Mouse (Mus musculus): ENCODE data around the gene Hoxa2.

The Hoxa2 gene

GRCm38 (mm10) chr6:52180213-52180710, 15.6 kb upstream of the Hoxa2 start:
- DNase-seq (ENCODE audit: low read depth, low spot score) = no peak

GRCm38 (mm10) chr6:52179690-52180089, 15.1 kb upstream of the Hoxa2 start:
- no peak for DNase-seq (ENCODE audit: low read depth, low spot score)

GRCm38 (mm10) chr6:52178918-52179665, 14.5 kb upstream of the Hoxa2 start:
- DNase-seq (ENCODE audit: low read depth, low spot score) = no peak

- no peak for DNase-seq (ENCODE audit: low read depth, low spot score)
These were observed 13.2 kb upstream of the Hoxa2 start for GRCm38 (mm10) chr6:52177806-52178205.

- DNase-seq (ENCODE audit: low read depth, low spot score) = no peak
These were observed 12.6 kb upstream of the Hoxa2 start, which contains the start of gene 5730596B20Rik for GRCm38 (mm10) chr6:52177061-52177735. Gene 5730596B20Rik (plus strand): TSS chr6:52177498.

GRCm38 (mm10) chr6:52176391-52176790, 11.8 kb upstream of the Hoxa2 start:
- no peak for DNase-seq (ENCODE audit: low read depth, low spot score)

DNA sequence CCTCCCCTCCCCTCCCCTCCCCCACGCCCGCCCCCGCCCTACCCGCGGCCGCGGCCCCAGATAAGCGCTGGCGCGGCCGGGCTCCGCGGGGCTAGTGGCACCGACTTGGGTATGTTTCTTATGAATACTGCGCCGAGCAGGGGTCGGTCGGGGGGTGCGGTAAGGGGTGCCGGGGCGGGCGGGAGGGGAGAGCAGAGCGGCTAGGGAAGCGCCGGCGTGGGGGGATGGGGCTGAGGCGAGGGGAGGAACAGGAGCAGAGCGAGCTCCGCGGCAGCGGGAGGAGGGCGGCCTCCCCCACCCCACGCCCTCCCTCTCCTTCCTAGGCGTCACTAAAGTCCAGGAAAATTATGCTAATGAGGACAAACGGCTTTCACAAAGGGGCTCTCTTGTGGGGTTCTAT, 11.2 kb upstream of the Hoxa2 start:
- no peak for DNase-seq (ENCODE audit: low read depth, low spot score)

- DNase-seq (ENCODE audit: low read depth, low spot score) = no peak
These were observed 10.5 kb upstream of the Hoxa2 start for GRCm38 (mm10) chr6:52174968-52175751.

GRCm38 (mm10) chr6:52173648-52174047, 9.0 kb upstream of the Hoxa2 start:
- no peak for DNase-seq (ENCODE audit: low read depth, low spot score)

DNA sequence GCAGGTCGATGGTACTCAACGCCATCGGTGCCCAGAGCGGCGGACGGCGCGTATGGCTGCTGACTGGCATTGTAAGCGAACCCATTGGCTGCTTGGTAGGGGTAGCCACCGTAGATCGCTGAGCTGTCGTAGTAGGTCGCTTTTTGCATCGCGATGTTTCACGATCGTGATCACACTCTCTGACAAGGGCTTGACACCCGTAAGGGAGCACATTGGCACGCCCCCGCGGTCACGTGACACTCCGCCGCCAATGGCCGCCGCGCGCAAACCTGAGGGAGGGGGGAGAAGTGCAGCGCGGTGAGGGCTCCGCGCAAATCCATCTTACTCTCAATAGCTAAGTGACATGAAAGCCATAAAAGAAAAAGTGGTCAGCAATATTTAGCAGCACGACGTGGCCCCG, 7.9 kb upstream of the Hoxa2 start:
- DNase-seq (ENCODE audit: low read depth, low spot score) = no peak

DNA sequence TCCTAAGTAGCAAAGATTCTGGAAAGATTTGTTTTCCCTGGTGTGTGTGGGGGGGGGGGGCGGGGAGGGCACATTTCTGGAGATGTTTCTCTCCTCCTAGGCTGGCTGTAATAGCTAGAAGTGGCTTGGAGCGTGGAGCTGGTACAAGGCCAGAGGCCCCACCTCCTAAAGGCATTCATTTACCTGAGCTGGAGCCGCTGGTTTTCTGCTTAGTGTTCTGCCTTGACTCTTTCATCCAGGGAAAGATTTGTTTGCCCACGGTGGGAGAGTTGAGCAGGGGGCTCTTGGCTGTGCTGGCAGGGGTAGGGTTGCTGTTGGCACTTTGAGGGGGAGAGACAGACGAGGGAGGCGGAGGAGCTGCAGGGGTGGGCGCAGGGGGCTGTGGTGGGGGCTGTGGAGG, 7.3 kb upstream of the Hoxa2 start:
- no peak for DNase-seq (ENCODE audit: low read depth, low spot score)

GRCm38 (mm10) chr6:52171331-52171730, 6.7 kb upstream of the Hoxa2 start:
- no peak for DNase-seq (ENCODE audit: low read depth, low spot score)

DNA sequence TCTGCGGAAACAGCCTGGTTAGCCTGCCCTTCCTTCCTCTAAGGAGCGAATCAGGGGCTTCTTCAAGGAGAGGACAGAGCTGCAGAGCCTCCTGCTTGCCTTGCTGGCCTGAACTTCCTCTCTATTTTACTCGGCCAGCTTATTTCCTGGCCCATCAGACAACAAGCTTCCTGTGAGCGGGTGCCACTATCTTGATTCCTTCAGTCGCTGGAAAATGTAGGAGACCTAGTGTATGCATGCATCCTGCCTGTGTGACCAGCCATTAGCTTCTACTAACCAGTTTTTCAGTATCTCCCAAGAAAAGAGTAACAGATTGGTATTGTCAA, 6.2 kb upstream of the Hoxa2 start:
- no peak for DNase-seq (ENCODE audit: low read depth, low spot score)

GRCm38 (mm10) chr6:52170166-52170897, 5.7 kb upstream of the Hoxa2 start:
- DNase-seq (ENCODE audit: low read depth, low spot score) = no peak

- no peak for DNase-seq (ENCODE audit: low read depth, low spot score)
These were observed 5.0 kb upstream of the Hoxa2 start for GRCm38 (mm10) chr6:52169499-52170165.

DNA sequence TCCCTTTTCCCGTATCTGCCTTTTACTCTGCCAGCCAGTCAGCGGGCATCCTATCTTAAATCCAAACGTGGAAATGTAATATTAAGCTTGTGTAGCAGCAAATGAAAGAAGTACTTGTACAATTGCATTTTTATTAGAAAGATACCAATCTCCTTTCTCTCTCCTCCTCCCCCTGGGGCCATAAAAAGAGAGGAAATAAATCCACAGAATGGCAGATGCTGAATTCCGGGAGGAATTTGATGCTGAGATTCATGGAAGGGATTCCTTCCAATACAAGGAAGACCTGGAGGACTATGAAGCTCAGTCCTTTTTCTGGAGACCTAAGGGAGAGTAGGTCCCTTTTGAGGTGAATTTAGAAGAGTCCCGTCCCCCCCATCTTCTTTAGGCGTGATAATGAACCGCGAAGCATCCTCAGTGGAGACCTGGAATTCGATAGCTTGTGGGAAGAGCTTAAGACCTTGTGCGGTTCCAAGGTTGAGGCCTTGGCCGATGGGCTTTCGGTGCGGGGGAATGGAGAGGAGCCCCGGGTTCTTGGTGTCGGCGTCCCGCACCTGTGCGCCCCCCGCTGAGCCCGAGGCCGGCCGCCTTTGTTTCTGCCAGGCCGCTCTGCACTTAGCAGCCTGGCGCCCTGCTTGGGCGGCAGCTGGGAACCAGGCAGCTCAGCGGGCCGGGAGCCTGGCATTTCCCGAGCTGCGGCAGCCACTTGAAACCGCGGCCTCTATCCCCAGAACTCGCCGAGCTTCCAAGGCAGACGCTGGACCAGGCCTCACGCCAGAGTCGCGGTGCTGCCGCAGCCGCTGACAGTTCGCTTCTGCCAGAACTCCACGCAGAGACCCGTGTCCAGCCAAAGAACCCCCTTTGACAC, 3.8 kb upstream of the Hoxa2 start:
- no peak for DNase-seq (ENCODE audit: low read depth, low spot score)

DNA sequence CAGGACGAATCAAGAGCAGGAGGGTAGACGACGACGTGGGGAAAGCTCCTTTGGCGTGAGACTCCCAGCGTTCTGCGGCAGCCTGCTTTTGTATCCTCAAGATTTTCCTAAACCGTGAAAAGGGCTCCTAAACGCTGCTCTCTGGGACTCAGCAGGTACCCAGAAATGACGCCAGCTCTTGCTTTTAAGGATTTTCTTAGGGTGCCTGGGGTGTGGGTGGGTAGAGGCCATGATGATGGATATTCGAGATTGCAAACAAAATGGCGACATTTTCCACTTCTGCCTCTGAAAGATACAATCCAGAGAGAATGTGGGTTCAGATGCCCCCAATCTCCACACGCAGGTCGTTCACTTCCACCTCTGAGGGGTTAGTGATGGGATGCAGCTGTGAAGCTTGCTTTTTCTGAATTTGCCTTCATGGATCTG, 3.1 kb upstream of the Hoxa2 start:
- DNase-seq (ENCODE audit: low read depth, low spot score) = no peak

DNA sequence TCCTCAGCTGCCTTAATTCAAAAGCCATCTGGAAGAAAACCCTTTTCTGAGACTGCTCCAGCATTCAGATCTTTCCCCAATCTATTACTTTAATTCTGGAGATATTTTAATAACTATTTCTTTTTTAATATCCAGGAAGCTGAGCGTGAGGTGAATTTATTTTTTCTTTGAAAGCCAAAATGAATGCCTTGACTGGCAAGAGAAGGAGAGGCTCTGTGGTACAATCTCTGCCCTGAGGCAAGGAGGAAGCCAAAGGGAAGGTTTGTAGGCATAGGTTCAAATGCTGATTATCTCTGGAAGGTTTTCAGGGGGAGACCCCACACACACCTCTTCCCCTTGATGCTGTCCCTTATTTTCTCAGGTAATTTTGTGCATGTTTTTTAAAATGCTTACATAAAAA, 2.5 kb upstream of the Hoxa2 start:
- DNase-seq (ENCODE audit: low read depth, low spot score) = no peak

DNA sequence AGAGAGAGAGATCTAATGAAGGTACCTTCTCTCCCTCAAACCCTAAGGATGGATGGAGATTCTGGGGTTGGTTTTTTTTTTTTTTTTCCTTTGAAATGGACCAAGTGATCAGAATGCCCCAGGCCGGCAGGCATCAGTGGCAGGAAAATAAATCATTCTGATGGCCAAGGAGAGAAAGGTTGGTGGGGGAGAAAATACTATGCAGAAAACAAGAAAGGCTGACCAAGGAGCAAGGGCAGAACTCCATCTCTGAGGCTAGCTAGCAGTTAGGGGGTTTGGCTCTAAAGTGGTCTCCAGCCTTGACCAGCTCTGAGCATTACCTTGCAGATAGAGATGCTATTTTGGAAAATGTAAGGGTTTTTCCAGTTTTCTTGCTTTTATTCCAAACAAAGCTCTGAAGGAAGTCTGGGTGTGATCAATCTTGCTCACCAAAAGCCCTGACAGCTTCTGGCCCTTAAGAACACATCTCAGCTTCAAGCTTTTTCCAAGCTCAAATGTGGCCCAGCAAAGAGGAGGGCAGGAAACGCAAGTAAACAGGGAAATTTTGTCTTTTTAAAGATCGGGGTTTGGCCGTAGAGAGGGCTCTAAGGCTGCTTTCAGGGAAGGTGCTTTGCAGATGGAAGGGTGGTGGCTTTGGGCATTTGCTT, 1.9 kb upstream of the Hoxa2 start:
- no peak for DNase-seq (ENCODE audit: low read depth, low spot score)
